Mouse (Mus musculus) megakaryocyte, embryonic 14.5 days (primary cell): ENCODE data around the gene Npr2. TPM values are rescaled to one million over a fixed set of nuclear protein-coding genes. Genes with fewer than 3 reads are reported as not detected.

Source experiments
- H3K27me3 ChIP-seq: replicated peaks from 2 replicates; pipeline ENCODE3; 2012; ENCODE audit warnings: inconsistent platforms
- H3K36me3 ChIP-seq: replicated peaks from 2 replicates; pipeline ENCODE3; 2012; ENCODE audit warnings: low read length, inconsistent platforms, mixed read lengths
- H3K4me1 ChIP-seq: 2 replicates; pipeline ENCODE4 v1.6.1; 2012; ENCODE audit warnings: inconsistent platforms
- H3K4me3 ChIP-seq: replicated peaks from 2 replicates; pipeline ENCODE3; 2012; ENCODE audit warnings: moderate library complexity, mild to moderate bottlenecking, inconsistent platforms
- H3K9me3 ChIP-seq: 2 replicates; pipeline ENCODE4 v1.6.1; 2012; ENCODE audit warnings: inconsistent platforms
- FLI1 ChIP-seq: IDR thresholded peaks from 2 replicates; pipeline ENCODE4 v1.6.1; 2012; ENCODE audit warnings: low read length, inconsistent platforms, mixed read lengths
- GATA1 ChIP-seq: IDR thresholded peaks from 3 replicates; pipeline ENCODE4 v1.6.1; 2012; ENCODE audit warnings: mixed read lengths, low read length, inconsistent platforms, borderline replicate concordance
- polyA plus RNA-seq: library from polyadenylated mRNA; stranded (reverse); fragments of >175 nt; gene quantifications from 2 replicates; pipeline ENCODE4 v1.2.3, GENCODE M21; 2012; ENCODE audit warnings: low replicate concordance; ENCODE audit not compliant: insufficient read depth

The Npr2 gene
- polyA plus RNA-seq = not detected in 2 replicates

- H3K4me3 ChIP-seq = peak within 1 kb of the TSS; percentile 86
- TF ChIP-seq GATA1 = no peak
- no peak for TF ChIP-seq FLI1
- H3K4me1 ChIP-seq = peaks cover 19% of the 10 kb centered on the region
- no peaks in the 10 kb centered on the region for H3K36me3 ChIP-seq
- peaks cover 66% of the 10 kb centered on the region for H3K27me3 ChIP-seq
- peaks cover 6% of the 10 kb centered on the region for H3K9me3 ChIP-seq
Measured at GRCm38 (mm10) chr4:43631046-43631955, at the start of gene Npr2. Npr2 (plus strand) TSS chr4:43631935.

DNA sequence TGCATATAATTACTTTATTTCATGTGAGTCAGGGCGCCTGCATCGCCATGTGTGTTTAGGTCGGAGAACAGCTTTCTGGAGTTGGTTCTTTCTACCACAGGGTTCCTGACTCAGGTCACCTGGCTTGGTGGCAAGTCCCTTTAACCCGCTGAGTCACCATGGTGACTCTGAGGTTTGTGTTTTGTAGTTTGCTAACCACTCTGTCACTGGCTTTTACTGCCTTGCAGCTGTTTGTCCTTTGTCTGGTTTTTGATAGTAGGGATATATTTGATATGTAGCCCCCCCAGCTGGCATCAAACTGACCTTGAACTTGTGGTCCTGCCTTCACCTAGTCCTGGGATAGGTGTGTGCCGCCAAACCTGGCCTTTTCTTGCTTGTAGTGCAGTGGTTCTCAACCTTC lies 49.5 kb upstream of the Npr2 start:
- peaks cover 73% of the 10 kb centered on the region for H3K36me3 ChIP-seq
- H3K4me1 ChIP-seq = peaks cover 90% of the 10 kb centered on the region

DNA sequence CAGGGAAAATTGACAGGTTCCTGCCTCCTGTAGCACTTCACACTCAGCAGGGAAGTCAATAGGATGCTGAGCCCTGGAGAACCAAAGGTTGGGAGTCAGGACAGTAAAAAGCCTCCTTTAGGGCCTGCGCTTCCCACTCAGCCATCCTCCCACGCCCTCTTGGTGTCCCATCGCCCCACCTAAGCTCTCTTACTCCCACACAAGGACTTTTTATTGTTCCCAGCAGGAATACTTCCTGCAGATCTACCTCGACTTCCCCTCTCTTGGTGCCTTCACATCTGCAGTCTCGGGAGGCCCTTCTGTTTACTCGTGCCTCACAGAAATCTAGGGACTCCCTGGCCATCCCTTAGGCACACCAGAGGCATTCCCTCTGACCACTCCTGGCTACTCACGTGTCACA lies 48.3 kb upstream of the Npr2 start:
- TF ChIP-seq GATA1 = no peak
- no peak for TF ChIP-seq FLI1
- no peak overlapping the region for H3K4me3 ChIP-seq
- H3K4me1 ChIP-seq = peaks cover 92% of the 10 kb centered on the region
- H3K27me3 ChIP-seq = no peaks in the 10 kb centered on the region
- peaks cover 73% of the 10 kb centered on the region for H3K36me3 ChIP-seq
- H3K9me3 ChIP-seq = no peaks in the 10 kb centered on the region

More for the DNA sequence above, 49.5 kb upstream of the Npr2 start:
- no peak overlapping the region for H3K4me3 ChIP-seq
- no peaks in the 10 kb centered on the region for H3K27me3 ChIP-seq
- H3K9me3 ChIP-seq = no peaks in the 10 kb centered on the region
- TF ChIP-seq FLI1 = no peak
- TF ChIP-seq GATA1 = no peak

DNA sequence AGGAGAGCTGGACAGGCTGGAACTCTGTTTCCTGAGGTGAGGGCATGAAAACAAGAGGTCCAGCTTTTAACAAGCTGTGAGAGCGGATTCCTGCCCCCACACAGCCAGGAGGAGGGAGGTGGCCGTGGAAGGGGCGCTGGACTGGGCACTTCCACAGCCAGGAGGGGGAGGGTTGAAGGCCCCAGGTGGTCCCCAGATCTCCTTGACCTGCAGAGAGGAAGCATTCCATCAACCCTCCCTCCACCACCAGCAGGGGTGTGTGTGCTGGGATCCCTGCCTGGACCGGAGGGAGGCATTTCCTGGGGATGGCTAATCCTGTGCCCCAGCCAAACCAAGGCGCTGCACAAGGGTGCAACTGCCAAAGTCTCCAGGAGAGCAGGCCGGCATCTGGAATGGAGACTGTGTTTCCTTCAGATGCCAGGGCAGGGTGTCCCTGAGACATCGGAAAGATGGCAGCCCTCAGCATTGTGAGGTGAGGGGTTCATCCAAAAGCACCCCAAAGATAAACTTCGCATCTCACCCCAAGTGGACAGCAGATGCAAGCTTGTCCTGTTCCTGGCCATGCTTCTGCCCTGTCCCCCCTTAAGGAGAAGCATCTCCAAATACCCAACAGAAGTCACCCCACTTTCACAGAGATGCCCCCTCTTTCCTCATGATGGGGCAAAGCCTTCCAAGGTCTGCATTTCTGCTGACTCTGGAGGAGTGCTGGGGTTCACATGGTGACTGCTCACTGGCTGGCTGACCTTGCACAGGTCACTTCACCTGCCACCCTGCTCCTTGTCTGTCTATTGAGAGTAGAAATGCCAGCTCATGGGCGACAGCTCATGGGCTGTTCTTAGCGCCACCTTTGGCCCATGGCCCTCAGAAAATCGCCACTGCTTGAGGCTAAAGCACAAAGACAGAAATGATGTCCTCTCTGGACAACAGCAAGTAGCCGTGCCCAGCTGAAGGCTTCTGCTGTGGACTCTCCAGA lies 47.0 kb upstream of the Npr2 start, which contains the start of gene Msmp:
TSS of gene Msmp (minus strand) at position 51 of the 973 bp plus-strand sequence.
- H3K27me3 ChIP-seq = no peaks in the 10 kb centered on the region
- peaks cover 98% of the 10 kb centered on the region for H3K4me1 ChIP-seq
- no peak for TF ChIP-seq FLI1
- no peak for TF ChIP-seq GATA1
- no peaks in the 10 kb centered on the region for H3K9me3 ChIP-seq
- H3K36me3 ChIP-seq = peaks cover 73% of the 10 kb centered on the region
- no peak within 1 kb of the TSS for H3K4me3 ChIP-seq

DNA sequence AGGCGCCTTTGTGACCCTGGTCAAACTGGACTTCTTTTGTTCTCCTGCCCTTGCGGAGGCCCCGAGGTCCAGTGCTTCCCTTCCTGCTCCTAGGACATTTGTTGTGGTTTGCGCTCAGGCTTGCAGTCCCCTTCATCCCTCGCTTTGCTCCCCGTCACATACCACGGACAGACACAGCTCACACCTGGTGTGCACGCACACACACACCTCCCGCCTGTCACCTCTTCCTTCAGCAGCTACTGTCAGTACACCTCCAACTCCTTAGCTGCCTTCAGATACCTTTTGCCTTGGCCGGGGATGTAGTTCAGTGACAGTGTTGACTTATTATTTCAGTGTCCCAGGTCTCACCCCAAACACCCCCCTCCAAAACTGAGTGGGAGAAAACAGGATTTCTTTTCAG lies 46.1 kb upstream of the Npr2 start:
- Histone ChIP-seq H3K4me1 (peaks cover 92% of the 10 kb centered on the region), H3K4me3 (no peak overlapping the region), H3K36me3 (peaks cover 64% of the 10 kb centered on the region), H3K27me3 (no peaks in the 10 kb centered on the region), H3K9me3 (no peaks in the 10 kb centered on the region)
- TF ChIP-seq GATA1 (no peak), FLI1 (no peak)

DNA sequence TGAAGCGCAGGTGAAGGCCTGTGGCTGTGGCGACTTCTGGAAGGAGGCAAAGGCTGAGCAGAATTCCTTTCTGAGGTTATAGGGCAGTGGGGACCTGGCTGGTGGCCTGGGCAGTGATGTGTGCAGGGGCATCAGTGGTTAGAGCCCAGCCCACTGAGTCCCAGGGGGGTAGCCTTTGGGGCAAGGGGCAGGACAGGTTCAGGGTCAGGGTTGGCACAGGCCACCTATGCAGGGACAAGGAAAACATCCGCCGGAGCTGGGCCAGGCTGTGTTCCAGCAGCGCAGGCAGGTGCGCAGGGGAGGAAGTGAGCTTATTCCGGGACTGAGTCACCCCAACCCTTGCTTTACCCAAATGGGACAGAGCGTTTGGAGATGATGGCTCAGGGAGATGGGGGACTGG lies 45.3 kb upstream of the Npr2 start:
- H3K4me1 ChIP-seq = peaks cover 86% of the 10 kb centered on the region
- peaks cover 56% of the 10 kb centered on the region for H3K36me3 ChIP-seq
- H3K4me3 ChIP-seq = no peak overlapping the region
- H3K9me3 ChIP-seq = no peaks in the 10 kb centered on the region
- TF ChIP-seq GATA1 = no peak
- TF ChIP-seq FLI1 = no peak
- no peaks in the 10 kb centered on the region for H3K27me3 ChIP-seq

GRCm38 (mm10) chr4:43587681-43588080 lies 44.1 kb upstream of the Npr2 start:
- Histone ChIP-seq H3K4me1 (peaks cover 86% of the 10 kb centered on the region), H3K4me3 (peak overlapping the region; percentile 18), H3K27me3 (no peaks in the 10 kb centered on the region), H3K36me3 (peaks cover 44% of the 10 kb centered on the region), H3K9me3 (no peaks in the 10 kb centered on the region)
- TF ChIP-seq FLI1 (no peak), GATA1 (no peak; the same call in 2 of the 3 replicates)

DNA sequence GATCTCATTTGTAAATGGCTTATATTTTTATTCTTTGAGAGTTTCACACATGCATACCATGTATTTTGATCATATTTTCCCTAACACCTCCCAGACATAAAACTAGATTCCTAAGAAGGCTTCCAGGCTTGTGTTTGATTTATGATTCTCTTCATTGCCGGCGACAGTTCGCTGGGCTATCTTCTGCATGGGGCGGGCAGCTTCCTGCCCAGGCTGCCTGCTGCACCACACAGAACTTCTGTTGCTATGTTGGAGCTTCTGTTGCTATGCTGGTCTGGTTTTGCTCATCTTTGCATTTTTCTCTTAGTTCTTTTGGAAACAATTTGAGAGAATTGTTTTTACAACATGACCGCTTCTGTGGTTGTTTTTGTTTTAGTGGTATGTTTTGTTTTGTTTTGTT lies 40.2 kb upstream of the Npr2 start:
- H3K27me3 ChIP-seq = no peaks in the 10 kb centered on the region
- peaks cover 6% of the 10 kb centered on the region for H3K36me3 ChIP-seq
- TF ChIP-seq FLI1 = no peak
- TF ChIP-seq GATA1 = no peak
- H3K4me3 ChIP-seq = peak overlapping the region; percentile 28
- peaks cover 55% of the 10 kb centered on the region for H3K4me1 ChIP-seq
- no peaks in the 10 kb centered on the region for H3K9me3 ChIP-seq

DNA sequence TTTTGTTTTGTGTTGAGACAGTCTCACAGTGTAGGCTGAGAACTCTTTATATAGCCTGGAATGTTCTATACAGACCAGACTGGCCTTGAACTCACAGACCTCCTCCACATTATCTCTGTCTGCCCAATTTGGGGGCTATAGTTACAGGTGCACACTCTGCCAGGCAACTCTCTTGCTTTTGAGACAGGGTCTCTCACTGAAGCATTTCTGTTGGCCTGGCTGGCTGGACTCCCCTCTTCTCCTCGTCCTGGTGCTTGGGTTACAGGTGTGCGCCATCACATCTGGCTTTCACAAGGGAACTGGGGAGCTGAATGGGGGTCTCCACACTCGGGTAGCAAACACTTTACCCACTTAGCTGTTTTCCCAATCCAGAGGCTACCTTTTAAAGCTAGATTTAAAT lies 39.8 kb upstream of the Npr2 start:
- Histone ChIP-seq H3K27me3 (no peaks in the 10 kb centered on the region), H3K9me3 (no peaks in the 10 kb centered on the region), H3K4me1 (peaks cover 51% of the 10 kb centered on the region), H3K36me3 (peaks cover 2% of the 10 kb centered on the region), H3K4me3 (no peak overlapping the region)
- TF ChIP-seq GATA1 (no peak), FLI1 (no peak)
